Mouse (Mus musculus): ENCODE measurements at regions not wholly inside any gene's neighbourhood (a gene's known extent, or its start where the extent isn't known, plus 50 kb on each side); places are given as distances from the start of the nearest gene placed in this dataset.

GRCm38 (mm10) chr15:88325108-88325507, 275.0 kb upstream of the Zdhhc25 start:
- ATAC-seq (replicated peaks; ENCODE audit: low FRiP score, low TSS enrichment, poor library complexity, severe bottlenecking), result no peak

GRCm38 (mm10) chr15:88353206-88353605, 246.9 kb upstream of the Zdhhc25 start:
- no peak for ATAC-seq (replicated peaks; ENCODE audit: low FRiP score, low TSS enrichment, poor library complexity, severe bottlenecking)

GRCm38 (mm10) chr15:88360375-88361035, 239.6 kb upstream of the Zdhhc25 start:
- ATAC-seq (replicated peaks; ENCODE audit: low FRiP score, low TSS enrichment, poor library complexity, severe bottlenecking), result no peak

- no peak for ATAC-seq (replicated peaks; ENCODE audit: low FRiP score, low TSS enrichment, poor library complexity, severe bottlenecking)
Observed at GRCm38 (mm10) chr15:88361351-88361750, 238.8 kb upstream of the Zdhhc25 start.

- no peak for ATAC-seq (replicated peaks; ENCODE audit: low FRiP score, low TSS enrichment, poor library complexity, severe bottlenecking)
Observed at GRCm38 (mm10) chr15:88362966-88363365, 237.1 kb upstream of the Zdhhc25 start.

GRCm38 (mm10) chr15:88370366-88370765, 229.7 kb upstream of the Zdhhc25 start:
- no peak for ATAC-seq (replicated peaks; ENCODE audit: low FRiP score, low TSS enrichment, poor library complexity, severe bottlenecking)

GRCm38 (mm10) chr15:88372039-88372438, 228.1 kb upstream of the Zdhhc25 start:
- no peak for ATAC-seq (replicated peaks; ENCODE audit: low FRiP score, low TSS enrichment, poor library complexity, severe bottlenecking)

- ATAC-seq (replicated peaks; ENCODE audit: low FRiP score, low TSS enrichment, poor library complexity, severe bottlenecking), result no peak
Observed at GRCm38 (mm10) chr15:88373923-88374322, 226.2 kb upstream of the Zdhhc25 start.

- ATAC-seq (replicated peaks; ENCODE audit: low FRiP score, low TSS enrichment, poor library complexity, severe bottlenecking), result no peak
Observed at GRCm38 (mm10) chr15:88379342-88379741, 220.8 kb upstream of the Zdhhc25 start.

GRCm38 (mm10) chr15:88379951-88380623, 220.0 kb upstream of the Zdhhc25 start:
- ATAC-seq (replicated peaks; ENCODE audit: low FRiP score, low TSS enrichment, poor library complexity, severe bottlenecking), result no peak

GRCm38 (mm10) chr15:88381419-88381818, 218.7 kb upstream of the Zdhhc25 start:
- no peak for ATAC-seq (replicated peaks; ENCODE audit: low FRiP score, low TSS enrichment, poor library complexity, severe bottlenecking)

GRCm38 (mm10) chr15:88385943-88386342, 214.2 kb upstream of the Zdhhc25 start:
- ATAC-seq (replicated peaks; ENCODE audit: low FRiP score, low TSS enrichment, poor library complexity, severe bottlenecking), result no peak

- ATAC-seq (replicated peaks; ENCODE audit: low FRiP score, low TSS enrichment, poor library complexity, severe bottlenecking), result no peak
Observed at GRCm38 (mm10) chr15:88386711-88387110, 213.4 kb upstream of the Zdhhc25 start.

GRCm38 (mm10) chr15:88391822-88392221, 208.3 kb upstream of the Zdhhc25 start:
- ATAC-seq (replicated peaks; ENCODE audit: low FRiP score, low TSS enrichment, poor library complexity, severe bottlenecking), result no peak

- no peak for ATAC-seq (replicated peaks; ENCODE audit: low FRiP score, low TSS enrichment, poor library complexity, severe bottlenecking)
Observed at GRCm38 (mm10) chr15:88399064-88399463, 201.0 kb upstream of the Zdhhc25 start.

GRCm38 (mm10) chr15:88399989-88400388, 200.1 kb upstream of the Zdhhc25 start:
- no peak for ATAC-seq (replicated peaks; ENCODE audit: low FRiP score, low TSS enrichment, poor library complexity, severe bottlenecking)

GRCm38 (mm10) chr15:88400787-88401186, 199.3 kb upstream of the Zdhhc25 start:
- no peak for ATAC-seq (replicated peaks; ENCODE audit: low FRiP score, low TSS enrichment, poor library complexity, severe bottlenecking)

- no peak for ATAC-seq (replicated peaks; ENCODE audit: low FRiP score, low TSS enrichment, poor library complexity, severe bottlenecking)
Observed at GRCm38 (mm10) chr15:88408461-88409379, 191.4 kb upstream of the Zdhhc25 start.

- no peak for ATAC-seq (replicated peaks; ENCODE audit: low FRiP score, low TSS enrichment, poor library complexity, severe bottlenecking)
Observed at GRCm38 (mm10) chr15:88414206-88414605, 185.9 kb upstream of the Zdhhc25 start.

- no peak for ATAC-seq (replicated peaks; ENCODE audit: low FRiP score, low TSS enrichment, poor library complexity, severe bottlenecking)
Observed at GRCm38 (mm10) chr15:88418881-88419280, 181.2 kb upstream of the Zdhhc25 start.

All from megakaryocyte-erythroid progenitor cell, adult 5-6 weeks (primary cell).